Mouse (Mus musculus): Measurements from ENCODE around the gene Gzmn.
"Not testable (repeated sequence)": the region's sequence is repeated elsewhere in the genome, so short reads cannot be mapped to it uniquely, and the experiment has no call there.

Gzmn gene

GRCm38 (mm10) chr14:56174499-56174898 lies at the start of gene Gzmn:
Gene Gzmn, minus strand, starts transcription at chr14:56174599.
- no peak for DNase-seq

GRCm38 (mm10) chr14:56211317-56211716 lies 36.9 kb upstream of the Gzmn start, which contains the start of gene Gzmf:
Gene Gzmf, minus strand, starts transcription at chr14:56211417.
- no peak for DNase-seq

GRCm38 (mm10) chr14:56205613-56206012 lies 31.2 kb upstream of the Gzmn start:
- DNase-seq: no peak

- DNase-seq: not testable (repeated sequence)
Observed at GRCm38 (mm10) chr14:56205021-56205420, 30.6 kb upstream of the Gzmn start.

GRCm38 (mm10) chr14:56203975-56204374 lies 29.6 kb upstream of the Gzmn start:
- DNase-seq: peak; percentile 21

- no peak for DNase-seq
Observed at GRCm38 (mm10) chr14:56186946-56187345, 12.5 kb upstream of the Gzmn start.

- no peak for DNase-seq
Observed at GRCm38 (mm10) chr14:56186521-56186920, 12.1 kb upstream of the Gzmn start.

GRCm38 (mm10) chr14:56177651-56178050 lies 3.3 kb upstream of the Gzmn start:
- DNase-seq: not testable (repeated sequence)

GRCm38 (mm10) chr14:56173396-56173795 lies 1.0 kb downstream of the Gzmn start:
- DNase-seq: peak; percentile 78

- no peak for DNase-seq
Observed at GRCm38 (mm10) chr14:56172744-56173143, 1.7 kb downstream of the Gzmn start.

- peak; percentile 20 for DNase-seq
Observed at GRCm38 (mm10) chr14:56168009-56168408, 6.4 kb downstream of the Gzmn start.

- no peak for DNase-seq
Observed at GRCm38 (mm10) chr14:56162109-56162508, 12.3 kb downstream of the Gzmn start.

- not testable (repeated sequence) for DNase-seq
Observed at GRCm38 (mm10) chr14:56159479-56159878, 14.9 kb downstream of the Gzmn start, which contains the start of gene Gzmg. Gene Gzmg, minus strand, starts transcription at chr14:56159579.

GRCm38 (mm10) chr14:56155340-56155739 lies 19.1 kb downstream of the Gzmn start:
- DNase-seq: no peak

- DNase-seq: peak; percentile 7
Observed at GRCm38 (mm10) chr14:56133675-56134074, 40.7 kb downstream of the Gzmn start.

GRCm38 (mm10) chr14:56132508-56132907 lies 41.9 kb downstream of the Gzmn start, which contains the start of gene Gzmd:
Gene Gzmd, minus strand, starts transcription at chr14:56132608.
- not testable (repeated sequence) for DNase-seq

GRCm38 (mm10) chr14:56128341-56128740 lies 46.1 kb downstream of the Gzmn start:
- no peak for DNase-seq

- DNase-seq: no peak
Observed at GRCm38 (mm10) chr14:56123516-56123915, 50.9 kb downstream of the Gzmn start.

- no peak for DNase-seq
Observed at GRCm38 (mm10) chr14:56120525-56120924, 53.9 kb downstream of the Gzmn start, which contains the start of gene Gzme. Gene Gzme, minus strand, starts transcription at chr14:56120625.
